Mouse (Mus musculus): Measurements from ENCODE around the gene Dcaf17. TPM values are rescaled to one million over a fixed set of nuclear protein-coding genes. Genes with fewer than 3 reads are reported as not detected.

The Dcaf17 gene
- total RNA-seq, 4 experiments from 2014 or later, result 11.2 to 14.7 (median 13.7) TPM

GRCm38 (mm10) chr2:71121406-71121805 lies 66.3 kb downstream of the Dcaf17 start:
- DNase-seq, result no peak

- DNase-seq, result no peak
These were observed 67.3 kb downstream of the Dcaf17 start for GRCm38 (mm10) chr2:71122268-71123029.

GRCm38 (mm10) chr2:71123591-71123990 lies 68.5 kb downstream of the Dcaf17 start:
- DNase-seq, result no peak

DNA sequence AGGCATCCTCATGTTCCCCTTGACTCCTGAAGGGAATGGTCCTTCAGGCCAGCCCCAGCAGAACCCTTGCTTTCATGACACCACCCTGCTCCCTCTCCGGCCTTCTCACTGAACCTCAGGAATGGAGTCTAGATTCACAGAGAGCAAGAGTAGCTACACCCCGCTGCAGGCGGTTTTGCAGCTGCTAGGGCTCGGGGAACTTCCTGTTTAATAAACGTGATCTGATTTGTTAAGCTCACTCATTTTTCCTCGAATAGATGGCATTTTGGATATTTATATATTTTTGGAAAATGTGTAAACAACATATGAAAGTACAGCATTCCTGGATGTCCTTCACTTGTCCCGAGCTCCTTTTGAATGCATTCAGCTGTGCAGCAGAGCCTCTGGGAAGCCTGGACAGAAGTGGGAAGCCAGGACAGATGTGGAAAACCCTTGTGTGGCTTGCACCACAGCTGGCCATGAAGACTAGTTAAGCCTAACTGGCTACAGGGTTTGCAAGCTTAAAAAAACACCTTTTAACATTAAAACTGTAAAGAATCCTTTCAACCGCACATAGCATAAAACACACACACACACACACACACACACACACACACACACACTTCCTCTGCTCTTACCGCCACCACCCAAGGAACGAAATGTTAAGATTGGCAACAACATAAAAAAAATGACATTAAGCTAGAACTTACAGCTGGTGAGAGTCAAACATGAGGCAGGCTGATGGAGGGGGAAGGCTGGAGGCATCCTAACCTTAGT lies 72.8 kb downstream of the Dcaf17 start:
- no peak for DNase-seq

- no peak for DNase-seq
These were observed 75.2 kb downstream of the Dcaf17 start for GRCm38 (mm10) chr2:71130366-71130765.

GRCm38 (mm10) chr2:71131866-71132496 lies 76.9 kb downstream of the Dcaf17 start:
- DNase-seq, result no peak

- DNase-seq, result no peak
These were observed 78.9 kb downstream of the Dcaf17 start for GRCm38 (mm10) chr2:71134041-71134505.

DNA sequence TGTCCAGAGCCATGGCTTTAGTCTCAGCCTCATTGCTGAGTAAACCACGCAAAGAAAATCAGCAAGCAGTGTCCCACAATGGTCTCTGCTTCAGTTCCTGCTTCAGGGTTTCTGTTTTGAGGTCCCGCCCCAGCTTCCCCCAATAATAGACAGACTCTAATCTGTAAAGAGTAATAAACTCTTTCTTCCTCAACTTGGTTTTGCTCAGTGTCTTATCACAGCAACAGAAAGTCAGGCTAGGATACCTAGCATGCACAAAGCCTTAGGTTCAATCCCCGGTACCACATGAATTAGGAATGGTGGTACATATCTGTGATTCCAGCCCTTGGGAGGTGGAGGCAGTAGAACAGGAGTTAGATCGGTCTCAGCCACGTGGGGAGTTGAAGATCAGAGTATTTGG lies 79.7 kb downstream of the Dcaf17 start:
- DNase-seq, result no peak

- DNase-seq, result no peak
These were observed 85.5 kb downstream of the Dcaf17 start for GRCm38 (mm10) chr2:71140622-71141021.

- DNase-seq, result no peak
These were observed 87.3 kb downstream of the Dcaf17 start for GRCm38 (mm10) chr2:71142410-71142809.

DNA sequence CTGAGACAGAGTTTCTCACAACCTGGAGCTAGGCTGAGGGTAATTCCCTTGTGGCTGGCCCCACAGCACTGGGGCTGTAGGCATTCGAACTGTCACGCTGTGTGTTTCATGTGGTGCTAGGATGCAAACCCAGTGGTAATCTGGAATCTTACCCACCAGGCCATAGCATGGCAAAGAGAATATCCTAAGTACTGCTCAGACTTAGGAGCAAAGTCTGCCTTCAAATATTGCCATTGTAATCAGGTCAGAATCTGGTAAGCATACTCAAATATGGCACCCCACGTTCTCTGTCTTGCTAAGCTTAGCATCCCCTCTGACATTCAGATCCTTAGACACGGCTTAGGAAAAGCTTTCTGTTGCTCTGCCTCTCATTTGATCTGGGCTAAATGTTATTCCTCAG lies 90.7 kb downstream of the Dcaf17 start:
- no peak for DNase-seq

GRCm38 (mm10) chr2:71146266-71146665 lies 91.1 kb downstream of the Dcaf17 start:
- no peak for DNase-seq

DNA sequence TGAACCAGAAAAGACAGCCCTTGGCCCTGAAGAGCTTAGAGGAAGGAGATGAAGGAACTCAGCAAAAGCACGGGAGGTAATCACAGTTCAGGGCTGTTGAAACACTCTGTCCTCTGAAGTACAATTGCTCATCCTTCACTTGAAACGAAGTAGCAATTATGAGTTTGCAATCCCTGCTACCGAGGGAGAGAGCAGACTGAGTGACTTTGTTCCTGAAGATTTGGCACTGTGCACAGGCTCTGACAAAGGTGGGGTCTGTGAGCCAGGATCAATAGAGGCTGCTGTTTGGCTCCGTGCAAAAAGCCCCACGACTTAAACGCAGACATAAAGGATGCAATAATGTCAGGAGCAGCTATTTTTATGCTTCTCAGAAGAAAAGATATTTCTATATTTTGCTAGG lies 92.7 kb downstream of the Dcaf17 start:
- no peak for DNase-seq

Other genes starting within 250 kb of the Dcaf17 start
- gene Tlk1, start 229.6 kb upstream of the Dcaf17 start, total RNA-seq (2022), result 10 to 100 TPM; 58.4 to 69.2 (median 61.3) TPM
- gene Mettl8, start 255 bp downstream of the Dcaf17 start, total RNA-seq (2022), result 10 to 100 TPM; 15.0 to 19.3 (median 17.1) TPM
- 1 to 10 TPM in 2 of 4 experiments, under 1 TPM in 2; 0.73 to 1.2 (median 0.94) TPM for gene Cybrd1, start 62.6 kb downstream of the Dcaf17 start, total RNA-seq (2022)
- gene Dync1i2, start 156.4 kb downstream of the Dcaf17 start, total RNA-seq (2022), result 10 to 100 TPM; 90.8 to 98.5 (median 95.7) TPM

Data from adrenal gland, adult 8-10 months (tissue).